Mouse (Mus musculus) embryonic facial prominence, embryonic 14.5 days (tissue): ENCODE measurements around the gene 4933421I07Rik. TPM values are rescaled to one million over a fixed set of nuclear protein-coding genes. Genes with fewer than 3 reads are reported as not detected.

ENCODE experiments used
- polyA plus RNA-seq: library from polyadenylated mRNA; unstranded; fragments of >200 nt; fragmentation: Nextera tagmentation; extraction: Ambion mirVana; gene quantifications from 2 replicates; pipeline ENCODE4 v1.2.1, GENCODE M21; 2014

Gene 4933421I07Rik
- polyA plus RNA-seq, 1 experiment from 2014 or later, result not detected

Other genes with a start within 250 kb of the 4933421I07Rik start
- gene Vmn2r61, start 188.1 kb downstream of the 4933421I07Rik start, polyA plus RNA-seq, result not detected in 2 replicates
- 7.6 and 8.1 TPM in 2 replicates for gene Zfp141, start 57.6 kb upstream of the 4933421I07Rik start, polyA plus RNA-seq
- not detected in 2 replicates for gene Gm21028, start 130.5 kb upstream of the 4933421I07Rik start, polyA plus RNA-seq
- 1.7 and 1.9 TPM in 2 replicates for gene Zfp977, start 144.4 kb upstream of the 4933421I07Rik start, polyA plus RNA-seq
- gene Zfp976, start 194.5 kb upstream of the 4933421I07Rik start, polyA plus RNA-seq, result 0.99 and 1.2 TPM in 2 replicates
- 6.5 and 7.1 TPM in 2 replicates for gene Zfp975, start 244.6 kb upstream of the 4933421I07Rik start, polyA plus RNA-seq